Mouse (Mus musculus): ENCODE data around the gene Ccdc36. TPM values are rescaled to one million over a fixed set of nuclear protein-coding genes. Genes with fewer than 3 reads are reported as not detected.

The Ccdc36 gene
- 2.4 and 2.6 TPM in 2 replicates for polyA plus RNA-seq (2015; fragmentation: Nextera tagmentation; extraction: Ambion mirVana)

GRCm38 (mm10) chr9:108428384-108428783, at the start of gene Ccdc36:
Gene Ccdc36, minus strand, starts transcription at chr9:108428484.
- Histone ChIP-seq H3K4me1 (peaks cover 4% of the 10 kb centered on the region; the same call in 1 of the 2 replicates), H3K27me3 (no peaks in the 10 kb centered on the region), H3K9me3 (no peaks in the 10 kb centered on the region), H3K4me2 (no peak within 1 kb of the TSS), H3K4me3 (no peak within 1 kb of the TSS), H3K27ac (no peak within 1 kb of the TSS), H3K36me3 (no peaks in the 10 kb centered on the region), H3K9ac (no peak within 1 kb of the TSS)
- no peak for ATAC-seq (ENCODE audit: borderline replicate concordance, extremely low read depth, low FRiP score, low TSS enrichment)

- peaks cover 11% of the 10 kb centered on the region for H3K4me1 ChIP-seq
- no peak overlapping the region for H3K27ac ChIP-seq
- no peaks in the 10 kb centered on the region for H3K27me3 ChIP-seq
- WGBS: 69% methylated on average over 1 of the region's 1 CpGs
- H3K4me3 ChIP-seq: no peak overlapping the region
- no peak overlapping the region for H3K4me2 ChIP-seq
- no peaks in the 10 kb centered on the region for H3K9me3 ChIP-seq
- no peak for ATAC-seq (ENCODE audit: borderline replicate concordance, extremely low read depth, low FRiP score, low TSS enrichment)
- H3K36me3 ChIP-seq: no peaks in the 10 kb centered on the region
- H3K9ac ChIP-seq: no peak overlapping the region
Observed at GRCm38 (mm10) chr9:108474528-108474927, 46.2 kb upstream of the Ccdc36 start.

GRCm38 (mm10) chr9:108469845-108470244, 41.6 kb upstream of the Ccdc36 start:
- no peaks in the 10 kb centered on the region for H3K4me1 ChIP-seq
- no peak overlapping the region for H3K9ac ChIP-seq
- H3K27me3 ChIP-seq: no peaks in the 10 kb centered on the region
- no peak overlapping the region for H3K4me3 ChIP-seq
- no peaks in the 10 kb centered on the region for H3K9me3 ChIP-seq
- H3K27ac ChIP-seq: no peak overlapping the region
- 45% methylated on average over 4 of the region's 4 CpGs for WGBS
- peaks cover 21% of the 10 kb centered on the region for H3K36me3 ChIP-seq
- peak; percentile 41; the same call in 1 of the 2 replicates for ATAC-seq (ENCODE audit: borderline replicate concordance, extremely low read depth, low FRiP score, low TSS enrichment)
- no peak overlapping the region for H3K4me2 ChIP-seq

- no peaks in the 10 kb centered on the region for H3K27me3 ChIP-seq
Observed at GRCm38 (mm10) chr9:108469430-108469829, 41.1 kb upstream of the Ccdc36 start.

GRCm38 (mm10) chr9:108466219-108466618, 37.9 kb upstream of the Ccdc36 start:
- H3K27ac ChIP-seq: no peak overlapping the region
- H3K36me3 ChIP-seq: peaks cover 40% of the 10 kb centered on the region
- 88% methylated on average over 2 of the region's 2 CpGs for WGBS
- H3K4me1 ChIP-seq: peaks cover 16% of the 10 kb centered on the region
- ATAC-seq (ENCODE audit: borderline replicate concordance, extremely low read depth, low FRiP score, low TSS enrichment): no peak
- H3K9ac ChIP-seq: no peak overlapping the region
- no peaks in the 10 kb centered on the region for H3K27me3 ChIP-seq
- H3K9me3 ChIP-seq: no peaks in the 10 kb centered on the region
- no peak overlapping the region for H3K4me3 ChIP-seq
- H3K4me2 ChIP-seq: no peak overlapping the region

More at GRCm38 (mm10) chr9:108469430-108469829, 41.1 kb upstream of the Ccdc36 start:
- Histone ChIP-seq H3K4me3 (no peak overlapping the region), H3K4me1 (no peaks in the 10 kb centered on the region), H3K4me2 (no peak overlapping the region), H3K36me3 (peaks cover 23% of the 10 kb centered on the region), H3K9me3 (no peaks in the 10 kb centered on the region), H3K27ac (no peak overlapping the region), H3K9ac (no peak overlapping the region)
- ATAC-seq (ENCODE audit: borderline replicate concordance, extremely low read depth, low FRiP score, low TSS enrichment): no peak
- 40% methylated on average over 5 of the region's 5 CpGs for WGBS

- no peaks in the 10 kb centered on the region for H3K27me3 ChIP-seq
- H3K36me3 ChIP-seq: peaks cover 40% of the 10 kb centered on the region
- WGBS: 89% methylated on average over 9 of the region's 9 CpGs
Observed at GRCm38 (mm10) chr9:108463713-108464112, 35.4 kb upstream of the Ccdc36 start.

GRCm38 (mm10) chr9:108462192-108462591, 33.9 kb upstream of the Ccdc36 start:
- 40% methylated on average over 10 of the region's 10 CpGs for WGBS
- H3K4me2 ChIP-seq: peak overlapping the region; percentile 74
- peak overlapping the region; percentile 99 for H3K27ac ChIP-seq
- H3K36me3 ChIP-seq: peaks cover 40% of the 10 kb centered on the region
- H3K4me1 ChIP-seq: peaks cover 21% of the 10 kb centered on the region
- H3K9me3 ChIP-seq: no peaks in the 10 kb centered on the region
- H3K9ac ChIP-seq: no peak overlapping the region
- peak overlapping the region; percentile 90; the same call in 1 of the 2 replicates for H3K4me3 ChIP-seq
- H3K27me3 ChIP-seq: no peaks in the 10 kb centered on the region
- peak; percentile 62 for ATAC-seq (ENCODE audit: borderline replicate concordance, extremely low read depth, low FRiP score, low TSS enrichment)

More at GRCm38 (mm10) chr9:108463713-108464112, 35.4 kb upstream of the Ccdc36 start:
- no peak for ATAC-seq (ENCODE audit: borderline replicate concordance, extremely low read depth, low FRiP score, low TSS enrichment)
- H3K9ac ChIP-seq: no peak overlapping the region
- peaks cover 21% of the 10 kb centered on the region for H3K4me1 ChIP-seq
- H3K27ac ChIP-seq: no peak overlapping the region
- no peak overlapping the region for H3K4me2 ChIP-seq
- no peak overlapping the region for H3K4me3 ChIP-seq
- H3K9me3 ChIP-seq: no peaks in the 10 kb centered on the region

GRCm38 (mm10) chr9:108461675-108462074, 33.4 kb upstream of the Ccdc36 start:
- Histone ChIP-seq H3K4me1 (peaks cover 21% of the 10 kb centered on the region), H3K4me3 (peak overlapping the region; percentile 90), H3K36me3 (peaks cover 35% of the 10 kb centered on the region), H3K9ac (peak overlapping the region; percentile 87; the same call in 1 of the 2 replicates), H3K9me3 (no peaks in the 10 kb centered on the region), H3K27me3 (no peaks in the 10 kb centered on the region), H3K4me2 (peak overlapping the region; percentile 74), H3K27ac (peak overlapping the region; percentile 99)
- ATAC-seq (ENCODE audit: borderline replicate concordance, extremely low read depth, low FRiP score, low TSS enrichment): no peak
- 76% methylated on average over 5 of the region's 5 CpGs for WGBS

- Histone ChIP-seq H3K9ac (peak within 1 kb of the TSS; percentile 87), H3K9me3 (no peaks in the 10 kb centered on the region), H3K27me3 (no peaks in the 10 kb centered on the region), H3K4me3 (peak within 1 kb of the TSS; percentile 90), H3K27ac (peak within 1 kb of the TSS; percentile 99), H3K4me2 (peak within 1 kb of the TSS; percentile 74), H3K36me3 (peaks cover 33% of the 10 kb centered on the region), H3K4me1 (peaks cover 21% of the 10 kb centered on the region)
- WGBS: 16% methylated on average over 11 of the region's 11 CpGs
- ATAC-seq (ENCODE audit: borderline replicate concordance, extremely low read depth, low FRiP score, low TSS enrichment): peak; percentile 13
Observed at GRCm38 (mm10) chr9:108461181-108461631, 32.9 kb upstream of the Ccdc36 start, which contains the start of gene Klhdc8b. Gene Klhdc8b, minus strand, starts transcription at chr9:108461581.

GRCm38 (mm10) chr9:108460319-108461178, 32.3 kb upstream of the Ccdc36 start, which contains the start of gene Ccdc71:
Gene Ccdc71, plus strand, starts transcription at chr9:108460527.
- under 1% methylated on average over 52 of the region's 52 CpGs for WGBS

GRCm38 (mm10) chr9:108459939-108460318, 31.6 kb upstream of the Ccdc36 start:
- H3K9ac ChIP-seq: no peak overlapping the region
- peak overlapping the region; percentile 99 for H3K27ac ChIP-seq
- H3K4me1 ChIP-seq: peaks cover 21% of the 10 kb centered on the region
- H3K9me3 ChIP-seq: no peaks in the 10 kb centered on the region
- H3K36me3 ChIP-seq: peaks cover 21% of the 10 kb centered on the region
- peak overlapping the region; percentile 74 for H3K4me2 ChIP-seq
- H3K27me3 ChIP-seq: no peaks in the 10 kb centered on the region
- WGBS: 80% methylated on average over 1 of the region's 1 CpGs
- peak overlapping the region; percentile 90 for H3K4me3 ChIP-seq
- no peak for ATAC-seq (ENCODE audit: borderline replicate concordance, extremely low read depth, low FRiP score, low TSS enrichment)

More at GRCm38 (mm10) chr9:108460319-108461178, 32.3 kb upstream of the Ccdc36 start, which contains the start of gene Ccdc71:
- Histone ChIP-seq H3K9me3 (no peaks in the 10 kb centered on the region), H3K27ac (peak within 1 kb of the TSS; percentile 99), H3K27me3 (no peaks in the 10 kb centered on the region), H3K4me2 (peak within 1 kb of the TSS; percentile 74), H3K4me1 (peaks cover 21% of the 10 kb centered on the region), H3K4me3 (peak within 1 kb of the TSS; percentile 90), H3K9ac (peak within 1 kb of the TSS; percentile 87), H3K36me3 (peaks cover 27% of the 10 kb centered on the region)
- peak; percentile 78 for ATAC-seq (ENCODE audit: borderline replicate concordance, extremely low read depth, low FRiP score, low TSS enrichment)

- 0 out of 2 replicates have a peak, but pooled peaks cover 2% of the 10 kb centered on the region for H3K36me3 ChIP-seq
- H3K4me1 ChIP-seq: peaks cover 27% of the 10 kb centered on the region
- no peak overlapping the region for H3K4me2 ChIP-seq
- no peak overlapping the region for H3K9ac ChIP-seq
- no peak overlapping the region for H3K27ac ChIP-seq
- no peak for ATAC-seq (ENCODE audit: borderline replicate concordance, extremely low read depth, low FRiP score, low TSS enrichment)
- H3K27me3 ChIP-seq: no peaks in the 10 kb centered on the region
- no peaks in the 10 kb centered on the region for H3K9me3 ChIP-seq
- no peak overlapping the region for H3K4me3 ChIP-seq
- 88% methylated on average over 10 of the region's 10 CpGs for WGBS
Observed at GRCm38 (mm10) chr9:108456953-108457352, 28.7 kb upstream of the Ccdc36 start.

All from lung, embryonic 15.5 days (tissue).